8 mouse cellular contexts compared by ENCODE assay signal in the genomic region with DNA sequence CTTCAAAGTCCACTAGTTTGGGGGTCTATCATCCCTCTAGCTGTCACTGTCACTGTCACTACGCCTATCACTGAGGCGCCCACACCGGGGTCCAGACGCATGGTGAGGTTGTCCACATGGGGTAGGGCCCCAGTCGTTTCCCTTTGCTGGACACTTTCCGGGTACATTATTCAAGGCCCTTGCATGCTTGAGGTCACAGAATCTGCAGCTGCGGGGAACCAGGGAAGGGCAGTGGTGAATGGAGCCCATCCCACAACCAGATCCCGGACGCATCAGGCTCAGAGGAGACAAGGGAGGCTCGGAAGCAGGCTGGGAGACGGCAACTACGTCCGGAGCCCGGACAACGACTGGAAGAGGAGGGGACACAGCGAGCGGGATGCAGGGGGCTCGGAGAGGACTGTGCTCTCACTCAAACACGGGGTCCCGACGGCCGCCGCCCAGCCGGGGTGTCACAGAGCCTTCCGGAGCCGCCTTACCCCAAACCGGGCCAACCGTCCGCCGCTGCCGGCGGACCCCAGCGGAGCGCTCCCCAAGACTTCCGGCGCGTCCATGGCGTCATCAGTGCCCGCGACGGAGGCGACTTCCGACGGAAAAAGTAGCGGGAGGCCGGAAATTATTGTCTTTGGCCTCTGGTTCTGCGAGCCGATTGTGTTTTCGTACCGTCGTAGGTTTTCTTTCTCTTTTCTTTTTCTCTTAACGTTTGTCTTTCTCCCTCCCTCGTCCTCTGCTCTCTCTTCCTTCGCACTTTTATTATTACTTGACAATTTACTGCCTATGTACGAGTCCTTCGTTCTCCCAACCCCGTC. TPM values are rescaled to one million over a fixed set of nuclear protein-coding genes. Genes with fewer than 3 reads are reported as not detected.
A peak's percentile ranks its signal among the peaks of the same experiment; 100 is the strongest.
DNase-seq lines count a peak whose midpoint lies in the region; ATAC-seq and TF ChIP-seq lines count a peak whose summit lies in the region.

Gene Zdhhc4 (minus strand): TSS at position 567 of the 806 bp plus-strand sequence.

- H3K36me3 ChIP-seq in CH12.LX (replicated peaks in 1 of 2; ENCODE audit: control insufficient read depth in 1 of 2, insufficient read depth in 1 of 2, low read length in 1 of 2), result peaks cover 26 to 52% of the 10 kb centered on the region in 2 experiments
- peaks cover 8% of the 10 kb centered on the region; the same call in 1 of the 2 replicates for H3K36me3 ChIP-seq in forebrain, embryonic 11.5 days (ENCODE audit: control insufficient read depth, insufficient read depth, low read length)
- H3K36me3 ChIP-seq in heart, embryonic 16.5 days (ENCODE audit: control insufficient read depth, insufficient read depth), result peaks cover 14% of the 10 kb centered on the region
- peaks cover 26% of the 10 kb centered on the region for H3K36me3 ChIP-seq in liver, embryonic 15.5 days (replicated peaks)
- peaks cover 20% of the 10 kb centered on the region for H3K36me3 ChIP-seq in neural tube, embryonic 12.5 days

- in situ Hi-C loops in CH12.LX (cut with MboI; ENCODE audit: low pct_ligation_motif_present, low pct_unique_long_range_greater_than_20kb, low sequenced_read_pairs), result no loop called here

- TF ChIP-seq RAD21 in CH12.LX (IDR thresholded peaks at IDR 0.05; ENCODE audit: low read depth, low read length), result no peak

- no peak for TF ChIP-seq CTCF in CH12.LX (conservative IDR thresholded peaks at IDR 0.05 in 1 of 2, IDR thresholded peaks at IDR 0.05 in 1 of 2; ENCODE audit: low read depth in 2 of 2, low read length in 2 of 2)

- dilution Hi-C loops in CH12.LX (cut with MboI; ENCODE audit: extremely low pct_ligation_motif_present, extremely low pct_unique_long_range_greater_than_20kb, low sequenced_read_pairs), result no loop called here

- peak within 1 kb of the TSS; percentile 88 for H3K9ac ChIP-seq in CH12.LX (ENCODE audit: insufficient read depth, low read depth)
- H3K9ac ChIP-seq in forebrain, embryonic 11.5 days (ENCODE audit: low read length), result peak within 1 kb of the TSS; percentile 93
- peak within 1 kb of the TSS; percentile 88 for H3K9ac ChIP-seq in heart, embryonic 16.5 days (ENCODE audit: low read length)
- H3K9ac ChIP-seq in liver, embryonic 15.5 days, result peak within 1 kb of the TSS; percentile 78
- peak within 1 kb of the TSS; percentile 89 for H3K9ac ChIP-seq in neural tube, embryonic 12.5 days

- peak; percentile 76 for ATAC-seq in forebrain, embryonic 11.5 days (replicated peaks; ENCODE audit: low FRiP score)
- peak; percentile 65 for ATAC-seq in heart, embryonic 16.5 days (replicated peaks; ENCODE audit: extremely low read depth, insufficient read depth, low FRiP score)
- peak; percentile 71 for ATAC-seq in liver, embryonic 15.5 days (ENCODE audit: insufficient read depth)
- peak; percentile 61 for ATAC-seq in neural tube, embryonic 12.5 days (ENCODE audit: low FRiP score, low read depth)

- H3K4me2 ChIP-seq in CH12.LX (ENCODE audit: insufficient read depth, low read depth, poor library complexity, severe bottlenecking), result peak within 1 kb of the TSS; percentile 88
- H3K4me2 ChIP-seq in forebrain, embryonic 11.5 days (ENCODE audit: low read depth, low read length, severe bottlenecking), result peak within 1 kb of the TSS; percentile 95
- peak within 1 kb of the TSS; percentile 74 for H3K4me2 ChIP-seq in heart, embryonic 16.5 days (ENCODE audit: low read depth, low read length)
- H3K4me2 ChIP-seq in liver, embryonic 15.5 days, result peak within 1 kb of the TSS; percentile 74
- H3K4me2 ChIP-seq in neural tube, embryonic 12.5 days (replicated peaks), result peak within 1 kb of the TSS; percentile 84

- WGBS in forebrain, embryonic 11.5 days, result under 1% methylated on average over 57 of the region's 57 CpGs
- WGBS in heart, embryonic 16.5 days, result under 1% methylated on average over 57 of the region's 57 CpGs
- WGBS in liver, embryonic 15.5 days (ENCODE audit: insufficient replicate concordance), result under 1% methylated on average over 57 of the region's 57 CpGs
- under 1% methylated on average over 57 of the region's 57 CpGs for WGBS in neural tube, embryonic 12.5 days

- H3K27ac ChIP-seq in CH12.LX (ENCODE audit: insufficient read depth, low read depth), result no peak within 1 kb of the TSS
- H3K27ac ChIP-seq in forebrain, embryonic 11.5 days (ENCODE audit: low read depth, low read length), result no peak within 1 kb of the TSS
- H3K27ac ChIP-seq in heart, embryonic 16.5 days (ENCODE audit: low read length), result peak within 1 kb of the TSS; percentile 62
- H3K27ac ChIP-seq in liver, embryonic 15.5 days (replicated peaks), result peak within 1 kb of the TSS; percentile 60
- H3K27ac ChIP-seq in neural tube, embryonic 12.5 days, result no peak within 1 kb of the TSS

- peaks cover 17% of the 10 kb centered on the region for H3K79me2 ChIP-seq in CH12.LX (replicated peaks; ENCODE audit: control insufficient read depth, extremely low read depth, insufficient read depth, poor library complexity, severe bottlenecking)

- TF ChIP-seq POLR2A in CH12.LX (IDR thresholded peaks at IDR 0.05; ENCODE audit: low read depth, low read length), result peak; percentile 90

- H3K27me3 ChIP-seq in CH12.LX (replicated peaks), result no peaks in the 10 kb centered on the region
- no peaks in the 10 kb centered on the region for H3K27me3 ChIP-seq in forebrain, embryonic 11.5 days (ENCODE audit: control insufficient read depth, insufficient read depth, low read length)
- no peaks in the 10 kb centered on the region for H3K27me3 ChIP-seq in heart, embryonic 16.5 days (ENCODE audit: control insufficient read depth, insufficient read depth, low read length)
- no peaks in the 10 kb centered on the region for H3K27me3 ChIP-seq in liver, embryonic 15.5 days
- H3K27me3 ChIP-seq in neural tube, embryonic 12.5 days (replicated peaks), result no peaks in the 10 kb centered on the region

- H3K4me3 ChIP-seq in CH12.LX (replicated peaks in 1 of 3; ENCODE audit: low read depth in 2 of 3, low read length in 2 of 3, poor library complexity in 1 of 3), result peak within 1 kb of the TSS; percentile 84 to 96 (median 91)
- peak within 1 kb of the TSS; percentile 91 for H3K4me3 ChIP-seq in forebrain, embryonic 11.5 days (ENCODE audit: low read depth, low read length)
- peak within 1 kb of the TSS; percentile 82 for H3K4me3 ChIP-seq in heart, embryonic 16.5 days (ENCODE audit: low read length)
- peak within 1 kb of the TSS; percentile 82 for H3K4me3 ChIP-seq in liver, embryonic 15.5 days (replicated peaks)
- H3K4me3 ChIP-seq in neural tube, embryonic 12.5 days, result peak within 1 kb of the TSS; percentile 81

- H3K9me3 ChIP-seq in CH12.LX (replicated peaks; ENCODE audit: low read length), result no peaks in the 10 kb centered on the region
- H3K9me3 ChIP-seq in forebrain, embryonic 11.5 days (ENCODE audit: control insufficient read depth, low read length), result no peaks in the 10 kb centered on the region
- H3K9me3 ChIP-seq in heart, embryonic 16.5 days (replicated peaks; ENCODE audit: control insufficient read depth, low read length), result no peaks in the 10 kb centered on the region
- no peaks in the 10 kb centered on the region for H3K9me3 ChIP-seq in liver, embryonic 15.5 days (replicated peaks)
- no peaks in the 10 kb centered on the region for H3K9me3 ChIP-seq in neural tube, embryonic 12.5 days

- peak; percentile 80 for DNase-seq in CH12.LX (ENCODE audit: extremely low read depth)
- DNase-seq in c-Kit-positive CD71-positive TER-119-negative erythroid progenitor cells, embryonic 14.5 days (ENCODE audit: low read depth), result peak; percentile 90
- peak; percentile 93 for DNase-seq in forebrain, embryonic 11.5 days (ENCODE audit: low spot score)
- DNase-seq in kidney, postnatal 36 days, result peak; percentile 92 to 97
- DNase-seq in telencephalon, adult 2 months (ENCODE audit: low read depth, low spot score), result peak; percentile 83

- H3K4me1 ChIP-seq in CH12.LX (ENCODE audit: control insufficient read depth in 1 of 2, insufficient read depth in 2 of 2), result peaks cover 9 to 19% of the 10 kb centered on the region in 2 experiments
- peaks cover 16% of the 10 kb centered on the region; the same call in 1 of the 2 replicates for H3K4me1 ChIP-seq in forebrain, embryonic 11.5 days (replicated peaks; ENCODE audit: control insufficient read depth, insufficient read depth, low read length)
- H3K4me1 ChIP-seq in heart, embryonic 16.5 days (ENCODE audit: control insufficient read depth, insufficient read depth, low read length), result peaks cover 14% of the 10 kb centered on the region
- peaks cover 23% of the 10 kb centered on the region for H3K4me1 ChIP-seq in liver, embryonic 15.5 days (replicated peaks)
- peaks cover 21% of the 10 kb centered on the region for H3K4me1 ChIP-seq in neural tube, embryonic 12.5 days

- TF ChIP-seq EP300 in CH12.LX (IDR thresholded peaks at IDR 0.05; ENCODE audit: low read length), result no peak

TF ChIP-seq in CH12.LX, 34 proteins besides CTCF, POLR2A, EP300 and RAD21 (continues in another document):
- TF ChIP-seq HCFC1 (IDR thresholded peaks at IDR 0.05; ENCODE audit: low read depth, low read length) (peak; percentile 98), ELF1 (IDR thresholded peaks at IDR 0.05; ENCODE audit: low read depth, low read length) (peak; percentile 97), GABPA (IDR thresholded peaks at IDR 0.05; ENCODE audit: insufficient replicate concordance, low read depth, low read length) (peak; percentile 58; the same call in 1 of the 2 replicates), PAX5 (IDR thresholded peaks at IDR 0.05; ENCODE audit: low read length) (no peak), NELFE (IDR thresholded peaks at IDR 0.05; ENCODE audit: low read depth, low read length) (peak; percentile 83), MEF2A (IDR thresholded peaks at IDR 0.05; ENCODE audit: borderline replicate concordance, low read depth, low read length) (peak; percentile 59), JUN (IDR thresholded peaks at IDR 0.05; ENCODE audit: insufficient read depth, low read depth, low read length) (no peak), E2F4 (IDR thresholded peaks at IDR 0.05; ENCODE audit: insufficient replicate concordance, low read depth, low read length) (no peak), SMC3 (IDR thresholded peaks at IDR 0.05; ENCODE audit: low read depth, low read length) (no peak), ETS1 (conservative IDR thresholded peaks at IDR 0.05; ENCODE audit: low read depth, low read length) (no peak), ZNF384 (IDR thresholded peaks at IDR 0.05; ENCODE audit: low read depth, low read length) (no peak), RCOR1 (conservative IDR thresholded peaks at IDR 0.05; ENCODE audit: low read depth, low read length) (no peak), CHD2 (IDR thresholded peaks at IDR 0.05; ENCODE audit: low read length) (no peak), TBP (conservative IDR thresholded peaks at IDR 0.05; ENCODE audit: low read depth, low read length) (0 out of 2 replicates have a peak, but pooled peaks have one; percentile 55)

RNA-seq across cellular contexts. Expression of gene Zdhhc4, which starts in this region (rescaled TPM):
- 16.3 and 18.7 TPM in 2 replicates for total RNA-seq in CH12.LX (2012; rRNA removed)
- 19.9 and 22.7 TPM in 2 replicates for total RNA-seq in CH12.LX (2014; rRNA removed)
- polyA plus RNA-seq in CH12.LX (2012; ENCODE audit: insufficient read length, low read depth), result 39.4 and 51.5 TPM in 2 replicates
- 69.4 and 71.9 TPM in 2 replicates for polyA plus RNA-seq in forebrain, embryonic 11.5 days (2014; fragmentation: Nextera tagmentation; extraction: Ambion mirVana)
- 57.0 and 58.7 TPM in 2 replicates for polyA plus RNA-seq in heart, embryonic 16.5 days (2015; fragmentation: Nextera tagmentation; extraction: Ambion mirVana)
- polyA plus RNA-seq in liver, embryonic 15.5 days (2015; fragmentation: Nextera tagmentation; extraction: Ambion mirVana), result 24.9 and 26.1 TPM in 2 replicates
- polyA plus RNA-seq in neural tube, embryonic 12.5 days (2016; fragmentation: Nextera tagmentation; extraction: Ambion mirVana), result 71.5 and 82.7 TPM in 2 replicates

Comparison
In these comparisons a context has a peak if more than half of its experiments do, and no peak if none do; other contexts are left out.
1. H3K27ac ChIP-seq: peak in heart, embryonic 16.5 days (single experiment) and liver, embryonic 15.5 days (single experiment); none in CH12.LX (single experiment), forebrain, embryonic 11.5 days (single experiment) and neural tube, embryonic 12.5 days (single experiment).
2. Peak in every context shown above with its lines, with median percentiles within 50 percentile points of each other: DNase-seq, H3K4me2 ChIP-seq, H3K4me3 ChIP-seq, H3K9ac ChIP-seq and ATAC-seq.